Mouse (Mus musculus) layer of hippocampus, postnatal 14 days (tissue): ENCODE results near the gene Ddah1. TPM values are rescaled to one million over a fixed set of nuclear protein-coding genes. Genes with fewer than 3 reads are reported as not detected.

ENCODE experiments used
- DNase-seq, 2 experiments: peaks; one replicate each; pipeline ENCODE4 v3.0.0; 2021 to 2022; ENCODE audit warnings: low spot score in 2 of 2, mixed read lengths in 1 of 2
- total RNA-seq, 2 experiments: library from RNA; stranded (reverse); gene quantifications; 2 replicates each; pipeline ENCODE4 v1.2.3; 2021

Gene Ddah1
- total RNA-seq, 2 experiments from 2014 or later, result 62.6 to 72.2 TPM

DNA sequence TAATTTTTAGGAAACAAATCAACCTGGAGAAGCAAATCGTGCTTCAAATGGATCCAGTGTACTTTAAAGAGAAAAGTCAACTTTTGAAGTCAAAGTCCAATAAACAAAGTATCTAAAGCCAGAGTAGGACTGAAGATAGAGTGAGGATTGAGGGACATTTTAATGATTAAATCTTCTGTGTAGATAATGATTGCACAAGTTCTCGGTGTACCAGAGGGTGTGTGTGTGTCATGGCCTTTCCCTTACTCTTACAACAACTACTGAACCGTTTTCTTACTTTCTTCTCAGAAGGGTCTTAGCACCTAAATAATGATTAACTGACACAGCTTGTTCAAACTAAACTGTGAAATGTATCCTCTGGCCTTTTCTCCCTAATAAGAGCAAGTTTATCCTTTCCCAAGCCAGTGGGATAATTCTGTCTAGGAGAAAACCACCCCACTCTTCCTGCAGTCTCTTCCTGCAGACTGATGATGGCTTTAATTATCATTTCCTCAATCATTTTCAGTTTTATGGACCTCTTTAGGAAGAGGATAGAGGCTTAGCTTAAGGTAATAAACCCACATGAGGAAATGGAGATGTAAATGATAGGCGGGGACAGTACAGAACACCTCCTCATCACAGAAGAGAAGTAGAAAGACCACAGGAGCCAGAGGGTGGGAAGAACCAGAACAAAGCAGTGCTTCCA is 4.6 kb downstream of the Ddah1 start:
- DNase-seq, result no peak

- DNase-seq, result no peak
Observed at GRCm38 (mm10) chr3:145763642-145763972, 5.1 kb downstream of the Ddah1 start.

- no peak for DNase-seq
Observed at GRCm38 (mm10) chr3:145764416-145764815, 5.9 kb downstream of the Ddah1 start.

DNA sequence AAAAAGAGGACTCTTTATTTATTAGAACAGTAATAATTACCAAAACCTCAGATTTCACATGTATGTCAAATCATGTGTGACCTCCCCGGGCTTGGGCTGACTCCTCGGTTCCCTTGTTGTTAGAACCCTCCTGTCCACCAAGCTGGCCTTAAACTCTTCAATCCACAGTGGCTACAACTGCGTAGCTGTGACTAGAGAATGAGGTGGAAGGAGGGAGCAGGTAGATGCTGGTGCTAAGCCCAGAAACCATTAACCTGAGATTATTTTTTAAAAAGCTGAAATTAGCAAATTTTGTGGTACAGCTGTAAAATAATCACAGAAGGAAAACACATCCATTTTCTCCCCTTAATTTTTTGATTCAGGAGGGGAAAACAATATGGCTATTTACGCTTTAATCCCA is 10.0 kb downstream of the Ddah1 start:
- no peak for DNase-seq

GRCm38 (mm10) chr3:145773384-145773783 is 14.9 kb downstream of the Ddah1 start:
- no peak for DNase-seq

DNA sequence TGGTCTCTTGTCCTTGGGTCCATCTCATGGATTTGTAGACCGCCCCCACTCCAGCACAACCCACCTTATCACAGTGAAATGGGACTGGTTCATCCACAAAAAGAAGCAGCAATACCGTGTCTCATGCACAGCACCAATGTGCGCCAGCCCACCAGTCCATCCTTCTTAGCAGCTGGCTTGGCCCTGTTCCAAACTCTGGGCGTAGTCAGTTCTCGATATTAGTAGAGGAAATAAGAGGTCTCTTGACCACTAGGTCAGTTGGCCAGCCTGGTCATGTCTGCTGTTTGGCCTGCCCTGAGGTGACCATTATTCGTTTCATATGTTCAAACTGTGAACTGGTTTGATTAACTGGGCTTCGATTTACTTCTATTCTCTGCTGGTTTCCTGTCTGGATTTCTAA is 15.9 kb downstream of the Ddah1 start:
- DNase-seq, result no peak

- no peak for DNase-seq
Observed at GRCm38 (mm10) chr3:145775236-145775635, 16.8 kb downstream of the Ddah1 start.

GRCm38 (mm10) chr3:145775862-145776261 is 17.4 kb downstream of the Ddah1 start:
- no peak for DNase-seq

- DNase-seq, result no peak
Observed at GRCm38 (mm10) chr3:145777006-145777405, 18.5 kb downstream of the Ddah1 start.

DNA sequence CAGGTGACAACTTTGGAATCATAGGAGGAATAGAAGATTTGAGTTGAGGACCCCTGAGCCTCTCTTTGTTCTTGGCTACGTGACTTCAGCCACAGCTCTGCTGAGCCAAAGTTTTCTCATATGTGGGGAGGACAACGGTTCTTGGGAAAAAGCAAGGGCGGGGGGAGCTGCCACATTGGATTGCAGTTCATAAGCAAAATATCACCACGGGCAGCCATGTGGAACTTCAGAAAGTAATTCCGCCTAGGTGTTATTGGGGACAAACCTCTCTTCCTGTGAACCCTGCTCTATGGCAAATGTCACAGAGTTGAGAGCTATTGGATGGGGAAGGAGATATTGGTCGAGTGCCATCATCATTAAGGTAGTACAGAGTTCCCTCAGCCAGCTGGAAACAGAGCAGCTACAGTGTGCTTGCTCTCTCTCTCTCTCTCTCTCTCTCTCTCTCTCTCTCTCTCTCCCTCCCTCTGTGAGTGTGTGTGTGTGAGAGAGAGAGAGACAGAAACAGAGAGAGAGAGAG is 20.0 kb downstream of the Ddah1 start:
- DNase-seq, result no peak

DNA sequence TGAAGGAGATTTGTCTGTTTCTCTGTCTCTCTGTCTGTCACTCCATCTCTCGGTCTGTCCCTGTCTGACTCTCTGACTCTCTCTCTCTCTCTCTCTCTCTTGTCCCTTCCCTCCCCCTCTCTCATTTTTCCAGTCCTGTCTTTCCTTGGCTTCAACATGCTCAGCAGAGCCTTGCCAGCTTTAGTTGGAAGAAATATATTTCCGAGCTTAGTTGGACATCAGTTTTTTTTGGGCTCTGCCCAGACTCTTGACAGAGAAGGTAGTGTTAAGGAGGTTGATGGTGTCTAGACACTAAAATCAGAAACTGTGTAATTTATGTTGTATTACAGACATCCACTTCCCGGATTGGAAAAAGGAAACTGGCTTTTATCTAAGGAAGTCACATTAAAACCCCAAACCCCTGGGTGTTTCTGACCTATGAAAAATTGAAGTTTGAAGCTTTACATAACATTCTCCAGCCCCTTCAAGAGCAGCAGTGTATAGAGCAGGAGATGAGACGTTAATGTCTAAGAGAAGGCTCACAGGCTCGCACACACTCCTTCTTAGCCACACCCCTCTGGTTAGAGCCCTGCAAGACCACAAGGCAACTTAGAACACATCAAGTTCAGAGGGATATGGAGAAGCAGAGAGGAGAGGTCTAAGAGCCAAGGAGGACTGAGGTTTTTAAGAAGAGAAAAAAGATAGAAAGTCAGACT is 21.0 kb downstream of the Ddah1 start:
- no peak for DNase-seq

DNA sequence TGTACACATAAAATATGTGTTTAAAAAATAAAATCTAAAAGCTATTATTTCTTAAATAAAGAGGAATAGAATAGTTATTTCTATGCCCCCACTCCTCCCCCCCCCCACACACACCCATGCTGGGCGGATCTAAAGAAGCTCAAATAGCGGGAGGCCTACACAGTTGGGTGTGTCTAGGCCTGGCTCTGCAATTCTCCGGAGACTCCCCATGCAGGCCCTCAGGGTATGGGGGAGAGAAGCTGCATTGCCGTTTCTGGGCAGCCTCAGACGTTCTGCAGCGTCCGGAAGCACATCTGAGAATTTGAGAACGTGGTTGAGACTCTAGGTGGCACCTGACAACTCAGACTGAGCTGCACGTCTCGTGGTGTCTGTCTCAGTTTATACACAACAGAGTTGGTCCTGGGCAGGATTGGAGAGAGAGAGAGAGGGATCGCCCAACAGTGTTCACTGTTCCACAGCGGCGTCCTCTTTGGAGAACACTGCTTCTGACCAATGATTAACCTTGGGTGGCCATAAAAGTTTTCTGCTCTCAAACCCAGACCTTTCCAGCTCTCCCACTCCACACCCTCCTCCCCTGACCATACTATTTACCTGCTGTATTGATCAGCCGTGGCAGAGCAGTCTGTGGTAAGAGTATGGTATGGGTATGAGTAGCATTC is 22.4 kb downstream of the Ddah1 start:
- no peak for DNase-seq

DNA sequence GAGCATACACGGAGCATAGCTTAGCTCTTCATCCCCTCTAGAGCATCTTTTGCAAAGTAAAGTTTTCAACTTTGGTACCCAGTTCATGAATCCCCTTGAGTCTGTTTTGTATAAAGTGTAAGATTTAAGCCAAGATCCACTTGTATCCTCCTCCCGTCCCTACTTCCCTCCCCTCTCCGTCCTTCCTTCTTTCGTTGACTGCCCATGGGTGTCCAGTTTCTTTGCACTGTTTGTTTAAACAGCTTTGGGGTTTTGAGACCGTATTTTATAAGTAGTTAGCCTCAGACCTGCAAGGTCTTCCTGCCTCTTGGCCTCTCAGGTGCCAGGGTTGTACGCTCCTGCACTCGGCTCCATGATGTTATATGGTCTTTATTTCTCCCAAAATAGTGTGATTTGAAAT is 26.8 kb downstream of the Ddah1 start:
- no peak for DNase-seq

GRCm38 (mm10) chr3:145787303-145787702 is 28.8 kb downstream of the Ddah1 start:
- no peak for DNase-seq

- DNase-seq, result no peak
Observed at GRCm38 (mm10) chr3:145789114-145789513, 30.6 kb downstream of the Ddah1 start.

DNA sequence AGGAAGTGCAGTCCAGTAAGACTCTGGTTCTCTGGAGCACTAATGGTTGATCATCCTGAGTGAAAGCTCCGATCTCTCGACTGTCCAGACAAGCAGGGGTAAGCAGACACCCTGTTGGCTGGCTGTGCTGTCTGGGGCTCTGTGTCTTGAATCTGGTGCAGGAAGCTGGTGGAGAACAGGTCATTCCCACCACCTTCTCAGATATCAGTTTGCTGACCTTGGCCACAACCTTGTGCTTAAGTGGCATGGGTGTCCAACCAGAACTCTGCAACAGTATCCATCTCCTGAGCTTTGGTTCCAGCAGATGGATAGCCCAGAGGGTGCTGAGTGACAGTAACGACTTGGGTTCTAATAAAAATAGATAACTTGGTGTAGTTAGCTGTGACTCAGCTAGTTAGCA is 31.8 kb downstream of the Ddah1 start:
- no peak for DNase-seq

GRCm38 (mm10) chr3:145790709-145791108 is 32.2 kb downstream of the Ddah1 start:
- no peak for DNase-seq

DNA sequence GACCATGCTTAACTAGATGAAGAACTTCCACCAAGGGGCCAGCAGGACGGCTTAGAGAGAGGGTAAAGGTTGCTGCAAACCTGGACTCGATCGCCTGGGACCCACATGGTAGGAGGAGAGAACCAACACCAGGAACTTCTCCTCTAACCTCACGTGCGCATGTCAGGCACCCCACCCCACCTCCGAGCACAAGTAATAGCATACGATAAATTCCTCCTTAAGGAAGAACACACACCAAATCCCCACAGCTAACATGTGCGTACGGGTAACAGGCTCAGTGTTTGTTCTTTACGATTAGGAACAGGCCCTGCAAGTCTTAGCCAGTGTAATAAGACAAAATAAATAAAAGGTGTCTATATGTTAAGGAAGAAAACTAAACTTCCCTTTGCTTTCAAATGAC is 35.9 kb downstream of the Ddah1 start:
- no peak for DNase-seq

GRCm38 (mm10) chr3:145795896-145796295 is 37.4 kb downstream of the Ddah1 start:
- DNase-seq, result no peak

GRCm38 (mm10) chr3:145798042-145798441 is 39.6 kb downstream of the Ddah1 start:
- DNase-seq, result no peak

GRCm38 (mm10) chr3:145798751-145799188 is 40.3 kb downstream of the Ddah1 start:
- DNase-seq, result no peak

DNA sequence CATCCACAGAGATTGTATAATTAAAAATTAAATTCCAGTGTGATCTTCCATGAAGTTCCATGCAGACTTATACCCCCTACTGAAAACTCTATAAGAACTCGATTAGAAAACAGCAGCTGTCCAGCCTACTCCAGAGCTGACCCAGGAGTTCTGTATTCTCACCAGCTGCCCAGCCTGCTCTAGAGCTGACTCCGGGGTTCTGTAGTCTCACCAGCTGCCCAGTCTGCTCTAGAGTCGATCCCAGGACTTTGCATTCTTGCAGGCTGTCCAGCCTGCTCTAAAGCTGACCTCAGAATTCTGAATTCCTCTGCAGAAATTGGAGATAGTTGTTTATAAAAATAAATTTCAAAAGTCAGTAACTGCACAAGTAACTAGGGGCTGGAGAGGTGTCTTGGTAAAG is 40.9 kb downstream of the Ddah1 start:
- no peak for DNase-seq
